Mouse (Mus musculus) kidney, embryonic 14.5 days (tissue): ENCODE results near the gene Adam23. TPM values are rescaled to one million over a fixed set of nuclear protein-coding genes. Genes with fewer than 3 reads are reported as not detected.

ENCODE experiments used
- ATAC-seq: fragments of 200-750 bp; cut with Nextera tagmentation; 2 replicates; pipeline ENCODE4 v1.8.0; 2017; ENCODE audit warnings: moderate number of reproducible peaks, mild to moderate bottlenecking, moderate TSS enrichment, moderate library complexity; ENCODE audit not compliant: low FRiP score, low TSS enrichment
- H3K27ac ChIP-seq: fragments of 300-500 bp; sonication (generic); 2 replicates; pipeline ENCODE4 v1.5.1; 2014; ENCODE audit warnings: low read depth, mild to moderate bottlenecking, low read length, moderate library complexity, mixed read lengths
- H3K27me3 ChIP-seq: fragments of 300-500 bp; sonication (generic); 2 replicates; pipeline ENCODE4 v1.6.1; 2014; ENCODE audit warnings: mild to moderate bottlenecking, low read length; ENCODE audit not compliant: control insufficient read depth, insufficient read depth
- H3K36me3 ChIP-seq: fragments of 300-500 bp; sonication (generic); 2 replicates; pipeline ENCODE4 v1.6.1; 2014; ENCODE audit warnings: low read length, mixed read lengths; ENCODE audit not compliant: control insufficient read depth, insufficient read depth
- H3K4me1 ChIP-seq: fragments of 300-500 bp; sonication (generic); 2 replicates; pipeline ENCODE4 v1.6.1; 2014; ENCODE audit warnings: low read length, mixed read lengths; ENCODE audit not compliant: control insufficient read depth, insufficient read depth
- H3K4me2 ChIP-seq: fragments of 300-500 bp; sonication (generic); replicated peaks from 2 replicates; pipeline ENCODE4 v1.6.1; 2014; ENCODE audit warnings: low read depth, mild to moderate bottlenecking, low read length
- H3K4me3 ChIP-seq: fragments of 300-500 bp; sonication (generic); 2 replicates; pipeline ENCODE4 v1.5.1; 2014; ENCODE audit warnings: mild to moderate bottlenecking, low read length
- H3K9ac ChIP-seq: fragments of 300-500 bp; sonication (generic); 2 replicates; pipeline ENCODE4 v1.6.1; 2014; ENCODE audit warnings: low read depth, mild to moderate bottlenecking, low read length, moderate library complexity
- H3K9me3 ChIP-seq: fragments of 300-500 bp; sonication (generic); 2 replicates; pipeline ENCODE4 v1.6.1; 2016; ENCODE audit warnings: low read length; ENCODE audit not compliant: control insufficient read depth
- WGBS: fragments of 180-500 bp; shearing (Covaris S2); extraction: QIAGEN DNeasy Blood & Tissue Kit; methylation state at CpG from one replicate; pipeline ENCODE4 v1.1.7; 2014; 5-methylcytosine and 5-hydroxymethylcytosine counted together
- polyA plus RNA-seq: library from polyadenylated mRNA; unstranded; fragments of >200 nt; fragmentation: Nextera tagmentation; extraction: Ambion mirVana; gene quantifications from 2 replicates; pipeline ENCODE4 v1.2.1, GENCODE M21; 2014

Gene Adam23
- polyA plus RNA-seq, result 1.5 and 2.1 TPM in 2 replicates

DNA sequence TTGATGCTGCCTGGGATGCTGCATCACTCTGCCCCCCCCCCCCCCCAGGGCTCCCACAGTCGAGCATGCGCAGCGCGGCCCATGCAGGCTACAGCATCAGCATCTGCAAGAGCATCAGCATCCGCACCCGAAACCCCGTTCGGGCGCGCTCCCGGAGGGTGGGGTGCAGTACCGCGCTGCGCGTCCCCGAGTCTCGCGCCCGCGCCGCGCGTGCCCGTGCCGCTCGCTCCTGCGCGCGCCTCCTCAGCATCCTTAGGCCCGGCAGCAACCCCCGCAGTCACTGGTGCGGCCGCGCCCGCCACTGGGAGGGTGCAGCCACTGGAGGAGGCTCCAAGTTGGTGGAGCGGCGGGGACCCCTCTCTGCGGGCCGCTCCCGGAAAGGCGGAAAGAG lies at the start of gene Adam23:
Adam23 (plus strand) TSS at position 236 of the 391 bp plus-strand sequence.
- Histone ChIP-seq H3K27ac (no peak within 1 kb of the TSS), H3K9ac (peak within 1 kb of the TSS; percentile 67), H3K36me3 (no peaks in the 10 kb centered on the region), H3K4me3 (peak within 1 kb of the TSS; percentile 70), H3K27me3 (peaks cover 15% of the 10 kb centered on the region), H3K9me3 (no peaks in the 10 kb centered on the region), H3K4me1 (no peaks in the 10 kb centered on the region), H3K4me2 (peak within 1 kb of the TSS; percentile 97)
- WGBS, result under 1% methylated on average over 33 of the region's 41 CpGs
- ATAC-seq, result peak; percentile 89

DNA sequence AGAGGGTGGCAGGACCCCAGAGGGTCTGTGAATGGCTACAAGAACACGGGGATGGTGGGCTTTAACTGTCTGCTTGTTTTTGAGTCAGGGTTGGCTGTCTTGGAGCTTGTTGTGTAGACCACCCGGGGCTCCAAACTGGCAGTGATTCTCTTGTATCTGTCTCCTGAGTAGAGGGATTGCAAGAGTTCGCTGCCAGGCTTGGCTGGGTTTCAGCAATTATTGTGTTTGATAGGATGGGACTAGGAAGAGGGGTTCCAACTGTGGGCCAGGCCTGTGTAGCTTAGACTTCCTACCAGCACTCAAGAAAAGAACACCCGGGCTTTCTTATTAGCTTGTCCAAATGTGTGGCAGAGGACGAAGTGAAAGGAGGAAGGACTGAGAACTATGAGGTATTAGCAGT lies 44.6 kb upstream of the Adam23 start:
- H3K9ac ChIP-seq, result no peak overlapping the region
- H3K27ac ChIP-seq, result no peak overlapping the region
- no peaks in the 10 kb centered on the region for H3K9me3 ChIP-seq
- ATAC-seq, result no peak
- no peaks in the 10 kb centered on the region for H3K4me1 ChIP-seq
- WGBS, result 76% methylated on average over 5 of the region's 5 CpGs
- no peaks in the 10 kb centered on the region for H3K36me3 ChIP-seq
- no peak overlapping the region for H3K4me2 ChIP-seq
- no peaks in the 10 kb centered on the region for H3K27me3 ChIP-seq
- H3K4me3 ChIP-seq, result no peak overlapping the region

DNA sequence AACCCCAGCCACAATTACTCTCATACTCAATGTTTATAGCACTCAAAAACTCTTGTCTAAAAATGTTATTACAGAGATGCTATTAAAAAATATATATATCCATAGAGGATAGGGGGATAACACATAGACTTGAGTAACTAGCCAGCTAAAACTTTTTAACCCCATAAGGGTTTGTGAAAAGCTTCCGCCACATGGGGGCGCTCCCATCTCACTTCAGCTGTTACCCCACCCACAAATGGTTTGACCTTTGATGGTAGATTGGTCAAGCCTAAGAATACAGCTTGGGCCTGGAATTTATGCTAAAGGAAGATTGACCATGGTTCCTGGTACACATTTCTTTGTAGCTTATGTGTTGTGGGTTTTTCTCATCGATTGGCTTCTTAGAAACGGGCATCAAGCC lies 42.1 kb upstream of the Adam23 start:
- no peak overlapping the region for H3K27ac ChIP-seq
- no peak for ATAC-seq
- H3K4me3 ChIP-seq, result no peak overlapping the region
- H3K4me2 ChIP-seq, result no peak overlapping the region
- 54% methylated on average over 4 of the region's 4 CpGs for WGBS
- no peaks in the 10 kb centered on the region for H3K36me3 ChIP-seq
- no peaks in the 10 kb centered on the region for H3K27me3 ChIP-seq
- no peaks in the 10 kb centered on the region for H3K4me1 ChIP-seq
- no peak overlapping the region for H3K9ac ChIP-seq
- H3K9me3 ChIP-seq, result no peaks in the 10 kb centered on the region

DNA sequence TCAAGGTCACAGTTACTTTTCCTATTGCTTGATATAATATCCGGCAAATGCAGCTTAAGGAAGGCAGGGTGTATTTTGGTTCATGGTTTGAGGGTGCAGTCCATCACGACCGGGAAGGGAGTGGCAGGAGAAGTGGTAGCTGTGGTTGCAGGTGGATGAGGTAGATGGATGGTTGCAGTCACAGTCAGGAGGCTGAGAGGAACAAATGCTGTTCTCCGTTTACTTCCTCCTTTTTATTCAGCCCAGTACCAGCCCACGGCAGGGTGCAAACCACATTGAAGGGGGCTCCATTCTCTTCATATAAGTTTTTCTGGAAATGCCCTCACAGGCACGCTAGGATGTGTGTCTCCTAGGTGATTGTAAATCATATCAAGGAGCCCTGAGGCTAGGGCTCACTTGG lies 37.3 kb upstream of the Adam23 start:
- no peak overlapping the region for H3K9ac ChIP-seq
- no peak for ATAC-seq

DNA sequence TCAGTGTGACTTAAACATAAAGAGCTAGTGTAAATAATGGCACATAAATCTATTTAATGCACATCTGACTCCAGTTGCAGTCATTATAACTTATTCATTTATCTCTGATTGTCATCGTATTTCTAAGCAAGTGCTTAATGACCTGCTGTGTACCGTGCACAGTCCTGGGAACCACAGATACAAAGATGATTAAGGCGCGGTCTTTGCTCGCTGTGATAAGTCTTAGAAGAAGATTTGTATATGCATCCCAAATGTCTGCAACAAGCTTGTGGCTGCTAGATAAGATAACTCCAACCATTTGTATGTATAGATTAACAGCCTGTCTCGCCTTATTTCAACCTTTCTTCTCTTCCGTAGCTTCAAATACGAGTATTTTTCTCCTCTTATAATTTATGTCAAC lies 27.2 kb upstream of the Adam23 start:
- 55% methylated on average over 8 of the region's 8 CpGs for WGBS
- Histone ChIP-seq H3K9me3 (no peaks in the 10 kb centered on the region), H3K27ac (no peak overlapping the region), H3K4me2 (no peak overlapping the region), H3K9ac (no peak overlapping the region), H3K36me3 (no peaks in the 10 kb centered on the region), H3K27me3 (no peaks in the 10 kb centered on the region), H3K4me3 (no peak overlapping the region), H3K4me1 (no peaks in the 10 kb centered on the region)
- ATAC-seq, result no peak

More for the DNA sequence above, 37.3 kb upstream of the Adam23 start:
- Histone ChIP-seq H3K4me2 (no peak overlapping the region), H3K4me1 (no peaks in the 10 kb centered on the region), H3K36me3 (no peaks in the 10 kb centered on the region), H3K4me3 (no peak overlapping the region), H3K27ac (no peak overlapping the region), H3K9me3 (no peaks in the 10 kb centered on the region), H3K27me3 (no peaks in the 10 kb centered on the region)
- 82% methylated on average over 6 of the region's 6 CpGs for WGBS

DNA sequence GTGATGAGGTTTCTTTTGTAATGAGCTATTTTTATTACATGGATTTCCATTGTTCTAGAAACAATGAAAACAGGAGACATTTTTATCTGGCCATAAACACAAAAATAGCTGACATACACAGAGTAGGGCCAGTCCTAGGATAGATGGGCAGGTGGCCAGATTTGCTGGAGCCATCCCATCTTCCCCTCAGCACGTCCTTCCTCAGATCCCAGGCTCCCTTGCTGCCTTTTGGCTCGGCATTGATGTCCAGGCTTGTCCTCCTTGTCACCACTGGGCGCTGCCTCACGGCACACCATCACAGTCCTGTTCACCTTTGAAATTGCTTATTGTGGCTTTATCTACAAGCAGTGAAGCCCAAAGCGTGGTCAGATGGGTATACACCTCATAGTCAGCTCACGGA lies 15.0 kb upstream of the Adam23 start:
- Histone ChIP-seq H3K27ac (no peak overlapping the region), H3K9ac (no peak overlapping the region), H3K9me3 (no peaks in the 10 kb centered on the region), H3K4me1 (no peaks in the 10 kb centered on the region), H3K4me2 (no peak overlapping the region), H3K27me3 (no peaks in the 10 kb centered on the region), H3K4me3 (no peak overlapping the region), H3K36me3 (no peaks in the 10 kb centered on the region)
- WGBS, result 80% methylated on average over 6 of the region's 6 CpGs
- ATAC-seq, result no peak

DNA sequence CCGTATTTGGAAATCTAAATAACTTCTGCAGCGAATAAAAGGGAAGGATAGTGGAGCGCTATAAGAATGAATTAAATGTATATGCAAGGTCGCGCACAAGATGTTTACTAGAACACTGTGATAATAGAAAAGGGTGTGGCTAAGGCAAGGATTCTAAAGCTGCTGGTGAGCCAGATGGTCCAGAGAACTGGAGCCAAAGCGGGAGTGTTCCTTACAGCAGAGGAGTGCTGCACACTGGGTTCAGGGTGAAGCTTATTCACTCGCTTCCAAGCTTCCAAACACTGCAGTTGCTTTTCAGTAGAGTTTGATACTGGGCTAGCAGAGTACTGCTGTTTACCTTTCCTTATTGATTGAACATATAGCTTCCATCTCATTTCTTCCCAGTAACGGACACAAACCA lies 14.5 kb upstream of the Adam23 start:
- Histone ChIP-seq H3K4me3 (no peak overlapping the region), H3K36me3 (no peaks in the 10 kb centered on the region), H3K4me1 (no peaks in the 10 kb centered on the region), H3K27ac (no peak overlapping the region), H3K9ac (no peak overlapping the region), H3K9me3 (no peaks in the 10 kb centered on the region), H3K4me2 (no peak overlapping the region), H3K27me3 (no peaks in the 10 kb centered on the region)
- ATAC-seq, result no peak
- WGBS, result 90% methylated on average over 8 of the region's 8 CpGs

DNA sequence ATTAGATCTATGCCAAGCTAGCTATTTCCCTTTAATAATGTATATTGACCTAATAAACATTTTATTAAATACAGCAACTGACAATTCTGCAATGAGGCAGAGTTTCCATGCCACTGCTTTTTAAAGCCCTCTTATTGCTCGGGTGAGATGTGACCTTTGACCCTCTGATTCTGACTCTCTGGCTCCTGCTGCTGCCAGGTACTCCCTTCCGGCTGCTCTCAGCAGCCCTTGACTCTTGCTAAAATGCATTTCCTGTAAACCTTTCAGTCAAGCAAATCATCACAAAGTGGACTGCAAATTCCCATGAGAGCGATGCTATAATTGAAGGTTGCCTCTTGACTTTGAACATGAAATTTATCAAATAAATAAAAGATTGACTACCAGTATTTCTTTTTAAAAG lies 13.8 kb upstream of the Adam23 start:
- Histone ChIP-seq H3K36me3 (no peaks in the 10 kb centered on the region), H3K9ac (no peak overlapping the region), H3K27ac (no peak overlapping the region), H3K4me1 (no peaks in the 10 kb centered on the region), H3K27me3 (no peaks in the 10 kb centered on the region), H3K4me3 (no peak overlapping the region), H3K9me3 (no peaks in the 10 kb centered on the region), H3K4me2 (no peak overlapping the region)
- 33% methylated on average over 3 of the region's 3 CpGs for WGBS
- no peak for ATAC-seq

DNA sequence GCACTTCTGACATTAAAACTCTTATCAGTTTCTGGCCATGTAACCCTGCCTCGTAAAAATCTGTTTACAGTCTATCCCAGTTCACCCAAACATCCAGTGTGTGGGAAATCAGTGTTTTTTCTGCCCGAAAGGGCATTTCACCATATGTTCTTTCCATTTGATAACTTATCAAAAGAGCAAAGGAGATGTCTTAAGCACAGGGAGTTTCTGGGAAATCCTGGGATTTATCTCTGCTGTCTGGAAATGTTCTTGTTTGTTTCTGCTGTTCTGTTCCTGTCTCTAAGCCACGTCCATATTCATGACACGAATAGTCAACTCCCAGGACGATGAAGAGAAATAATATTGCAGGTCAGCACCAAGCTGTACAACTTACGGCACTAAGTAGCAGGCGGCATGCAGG lies 11.6 kb upstream of the Adam23 start:
- no peaks in the 10 kb centered on the region for H3K9me3 ChIP-seq
- H3K9ac ChIP-seq, result no peak overlapping the region
- H3K27me3 ChIP-seq, result no peaks in the 10 kb centered on the region
- no peaks in the 10 kb centered on the region for H3K36me3 ChIP-seq
- no peak for ATAC-seq
- WGBS, result 48% methylated on average over 7 of the region's 7 CpGs
- H3K27ac ChIP-seq, result no peak overlapping the region
- no peaks in the 10 kb centered on the region for H3K4me1 ChIP-seq
- no peak overlapping the region for H3K4me2 ChIP-seq
- H3K4me3 ChIP-seq, result no peak overlapping the region

DNA sequence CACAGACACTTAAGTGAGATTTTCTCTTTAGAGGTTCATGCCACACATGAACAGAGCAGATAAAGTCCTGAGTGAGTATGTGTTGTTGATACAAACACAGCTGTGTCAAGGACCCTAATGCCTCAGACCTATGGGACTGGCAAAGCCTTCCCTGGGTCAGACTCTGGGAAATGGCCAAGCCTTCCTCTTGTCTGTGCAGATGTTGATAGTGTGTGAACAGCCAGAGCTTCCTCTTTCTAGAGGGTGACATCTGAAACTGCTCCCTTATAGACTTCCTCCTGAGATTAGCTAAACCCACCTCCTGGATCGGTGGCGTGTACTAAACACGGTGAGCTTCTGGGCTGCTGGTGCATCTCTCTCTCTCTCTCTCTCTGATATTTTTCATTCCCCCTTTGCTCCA lies 8.2 kb upstream of the Adam23 start:
- WGBS, result 36% methylated on average over 3 of the region's 3 CpGs
- H3K9me3 ChIP-seq, result no peaks in the 10 kb centered on the region
- no peak for ATAC-seq
- no peaks in the 10 kb centered on the region for H3K36me3 ChIP-seq
- no peak overlapping the region for H3K4me2 ChIP-seq
- H3K27ac ChIP-seq, result no peak overlapping the region
- no peak overlapping the region for H3K4me3 ChIP-seq
- H3K9ac ChIP-seq, result no peak overlapping the region
- H3K27me3 ChIP-seq, result no peaks in the 10 kb centered on the region
- no peaks in the 10 kb centered on the region for H3K4me1 ChIP-seq
